Mouse (Mus musculus): ENCODE data around the gene Tspo2. TPM values are rescaled to one million over a fixed set of nuclear protein-coding genes. Genes with fewer than 3 reads are reported as not detected.

The Tspo2 gene
- 0.29 TPM in 1 of 2 replicates, not detected in the other for polyA plus RNA-seq (2012; rRNA removed)

GRCm38 (mm10) chr17:48451353-48451675, at the start of gene Tspo2:
TSS of gene Tspo2 (minus strand) at chr17:48451522.
- TF ChIP-seq POLR2A (IDR thresholded peaks at IDR 0.05; ENCODE audit: extremely low read depth, insufficient read depth, low read length) (no peak), CTCF (IDR thresholded peaks at IDR 0.05; ENCODE audit: extremely low read depth, insufficient read depth, low read length) (no peak)
- Histone ChIP-seq H3K4me3 (ENCODE audit: insufficient read depth, low read length) (no peak within 1 kb of the TSS), H3K27ac (ENCODE audit: insufficient read depth, low read length) (no peak within 1 kb of the TSS), H3K4me1 (ENCODE audit: control insufficient read depth, insufficient read depth, low read length) (no peaks in the 10 kb centered on the region)

DNA sequence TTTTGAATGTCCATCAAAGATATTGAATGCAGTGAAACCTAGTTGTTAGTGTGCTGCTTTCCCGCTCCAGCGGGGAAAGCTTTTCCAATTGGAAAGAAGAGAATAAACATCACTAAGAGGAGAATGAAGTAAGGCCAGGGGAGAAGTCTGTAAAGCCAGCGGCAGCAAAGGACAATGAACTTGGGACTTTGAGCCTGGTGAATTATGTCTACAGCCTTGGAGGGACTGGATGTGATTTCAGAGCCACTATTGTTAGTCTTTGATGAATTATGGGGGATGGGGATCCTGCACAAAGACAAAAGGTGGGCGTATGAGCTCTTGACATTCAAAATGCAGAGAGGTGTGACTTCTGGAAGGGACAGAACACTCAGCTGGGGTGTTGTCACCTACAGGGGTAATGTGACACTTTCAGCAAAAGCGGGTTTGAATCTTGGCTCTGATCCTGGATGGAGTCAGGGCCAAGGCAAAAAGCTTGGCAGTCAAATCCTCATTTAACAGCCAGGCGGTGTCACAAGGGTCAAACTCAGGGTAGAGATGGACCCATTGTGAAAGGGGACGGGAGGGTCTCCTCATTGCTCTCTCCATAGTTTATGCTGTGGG, 49.6 kb upstream of the Tspo2 start:
- Histone ChIP-seq H3K27ac (ENCODE audit: insufficient read depth, low read length) (no peak overlapping the region), H3K4me3 (ENCODE audit: insufficient read depth, low read length) (no peak overlapping the region), H3K4me1 (ENCODE audit: control insufficient read depth, insufficient read depth, low read length) (peaks cover 2% of the 10 kb centered on the region; the same call in 1 of the 2 replicates)
- TF ChIP-seq CTCF (IDR thresholded peaks at IDR 0.05; ENCODE audit: extremely low read depth, insufficient read depth, low read length) (no peak), POLR2A (IDR thresholded peaks at IDR 0.05; ENCODE audit: extremely low read depth, insufficient read depth, low read length) (no peak)

DNA sequence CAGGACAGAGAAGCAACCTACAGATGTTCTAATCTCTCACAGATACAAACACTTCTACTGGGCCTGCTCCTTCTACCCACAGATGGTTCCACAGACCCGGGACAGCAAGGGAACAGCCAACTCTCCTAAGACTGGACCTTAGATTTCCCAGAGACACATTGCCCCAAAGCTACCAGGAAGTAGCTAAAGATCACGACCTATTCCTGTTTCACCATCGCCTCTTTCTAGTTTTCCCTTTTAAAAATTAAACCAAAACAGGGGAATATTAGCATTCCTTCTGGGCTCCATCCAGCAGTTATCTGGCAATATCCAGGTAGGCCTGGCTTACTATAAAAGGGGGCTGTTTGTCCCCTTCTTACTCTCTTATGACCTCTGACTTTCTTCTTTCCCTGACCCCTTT, 46.7 kb upstream of the Tspo2 start:
- TF ChIP-seq CTCF (IDR thresholded peaks at IDR 0.05; ENCODE audit: extremely low read depth, insufficient read depth, low read length) (no peak), POLR2A (IDR thresholded peaks at IDR 0.05; ENCODE audit: extremely low read depth, insufficient read depth, low read length) (no peak)
- H3K4me3 ChIP-seq (ENCODE audit: insufficient read depth, low read length): no peak overlapping the region
- H3K27ac ChIP-seq (ENCODE audit: insufficient read depth, low read length): no peak overlapping the region
- no peaks in the 10 kb centered on the region for H3K4me1 ChIP-seq (ENCODE audit: control insufficient read depth, insufficient read depth, low read length)

DNA sequence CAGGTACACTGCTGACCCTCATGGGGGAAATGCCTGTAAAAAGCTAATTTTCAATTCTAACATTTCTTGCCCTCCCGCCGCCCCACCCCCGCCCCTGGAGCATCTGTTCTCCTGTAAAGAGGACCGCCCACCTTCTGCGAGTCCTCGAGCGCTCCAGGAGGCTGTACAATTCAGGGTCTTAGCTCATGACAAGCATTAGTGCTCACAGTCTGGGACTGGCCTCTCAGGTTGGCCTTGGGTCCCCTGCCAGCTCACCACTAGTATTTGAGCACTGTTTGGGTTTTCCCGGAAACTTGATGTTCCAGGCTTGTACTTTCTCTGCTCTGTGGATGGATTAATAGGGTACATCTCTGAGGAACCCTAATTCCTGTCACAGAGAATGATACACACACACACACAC, 42.7 kb upstream of the Tspo2 start:
- H3K27ac ChIP-seq (ENCODE audit: insufficient read depth, low read length): no peak overlapping the region
- peaks cover 4% of the 10 kb centered on the region for H3K4me1 ChIP-seq (ENCODE audit: control insufficient read depth, insufficient read depth, low read length)
- TF ChIP-seq POLR2A (IDR thresholded peaks at IDR 0.05; ENCODE audit: extremely low read depth, insufficient read depth, low read length) (no peak), CTCF (IDR thresholded peaks at IDR 0.05; ENCODE audit: extremely low read depth, insufficient read depth, low read length) (no peak)
- no peak overlapping the region for H3K4me3 ChIP-seq (ENCODE audit: insufficient read depth, low read length)

DNA sequence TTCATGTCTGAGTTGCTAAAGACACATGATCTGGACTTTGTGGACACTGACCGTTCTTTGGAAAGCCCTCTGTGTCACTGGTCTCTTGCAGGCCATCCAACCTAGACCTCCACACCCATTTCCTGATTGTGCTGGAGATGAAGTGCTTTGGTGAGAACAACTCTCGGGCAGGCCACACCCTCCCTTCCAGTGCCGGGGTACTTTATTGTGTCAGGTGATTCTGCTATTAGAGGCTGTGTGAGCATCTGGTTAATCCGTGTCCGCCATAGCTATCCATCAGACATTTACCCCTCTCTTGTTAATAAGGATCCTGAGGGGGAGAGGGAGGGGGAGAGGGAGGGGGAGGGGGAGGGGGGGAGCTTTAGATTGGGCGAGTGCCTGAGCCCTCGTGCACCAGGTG, 42.3 kb upstream of the Tspo2 start:
- Histone ChIP-seq H3K27ac (ENCODE audit: insufficient read depth, low read length) (no peak overlapping the region), H3K4me3 (ENCODE audit: insufficient read depth, low read length) (no peak overlapping the region), H3K4me1 (ENCODE audit: control insufficient read depth, insufficient read depth, low read length) (peaks cover 4% of the 10 kb centered on the region)
- TF ChIP-seq POLR2A (IDR thresholded peaks at IDR 0.05; ENCODE audit: extremely low read depth, insufficient read depth, low read length): no peak
- TF ChIP-seq CTCF (IDR thresholded peaks at IDR 0.05; ENCODE audit: extremely low read depth, insufficient read depth, low read length): no peak

- Histone ChIP-seq H3K27ac (ENCODE audit: insufficient read depth, low read length) (no peak overlapping the region), H3K4me1 (ENCODE audit: control insufficient read depth, insufficient read depth, low read length) (peaks cover 4% of the 10 kb centered on the region), H3K4me3 (ENCODE audit: insufficient read depth, low read length) (no peak overlapping the region)
- TF ChIP-seq POLR2A (IDR thresholded peaks at IDR 0.05; ENCODE audit: extremely low read depth, insufficient read depth, low read length) (no peak), CTCF (IDR thresholded peaks at IDR 0.05; ENCODE audit: extremely low read depth, insufficient read depth, low read length) (no peak)
Observed at GRCm38 (mm10) chr17:48492621-48493020, 41.3 kb upstream of the Tspo2 start.

DNA sequence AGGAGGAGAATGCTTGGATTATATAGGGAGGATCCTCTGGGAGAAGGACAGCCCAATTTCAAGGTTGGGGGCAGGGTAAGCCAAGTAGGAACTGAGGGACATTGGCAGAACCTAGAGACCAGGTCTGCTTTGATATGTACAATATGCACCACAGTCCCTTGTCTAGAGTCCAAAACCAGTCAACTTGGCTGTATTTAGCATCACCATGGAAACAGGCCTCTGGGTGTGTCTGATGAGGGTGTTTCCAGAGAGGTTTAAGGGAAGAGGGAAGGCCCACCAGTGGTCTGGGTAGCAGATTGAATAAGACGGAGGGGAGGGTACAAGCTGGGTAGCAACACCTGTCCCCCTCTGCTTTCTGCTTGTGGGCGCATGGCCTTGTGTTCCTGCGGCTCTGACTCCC, 38.1 kb upstream of the Tspo2 start:
- TF ChIP-seq POLR2A (IDR thresholded peaks at IDR 0.05; ENCODE audit: extremely low read depth, insufficient read depth, low read length): no peak
- Histone ChIP-seq H3K4me3 (ENCODE audit: insufficient read depth, low read length) (no peak overlapping the region), H3K27ac (ENCODE audit: insufficient read depth, low read length) (no peak overlapping the region), H3K4me1 (ENCODE audit: control insufficient read depth, insufficient read depth, low read length) (peaks cover 4% of the 10 kb centered on the region)

DNA sequence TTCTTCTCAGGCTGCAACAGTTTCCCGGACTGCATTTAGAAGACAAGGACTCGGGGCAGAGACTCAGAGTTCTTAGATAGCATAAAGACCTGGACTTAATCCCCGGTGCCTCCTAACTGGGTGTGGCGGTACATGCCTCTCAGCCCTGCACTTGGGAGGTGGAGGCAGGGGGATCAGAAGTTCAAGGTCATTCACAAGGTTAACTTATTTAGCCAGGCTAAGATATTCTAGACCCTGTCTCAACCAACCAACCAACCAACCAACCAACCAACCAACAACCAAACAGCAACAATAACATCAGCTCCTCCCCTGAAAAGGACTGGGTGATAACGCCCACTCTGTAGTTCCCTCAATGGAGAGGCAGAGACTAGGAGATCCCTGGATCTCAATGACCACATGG, 32.9 kb upstream of the Tspo2 start:
- no peak for TF ChIP-seq POLR2A (IDR thresholded peaks at IDR 0.05; ENCODE audit: extremely low read depth, insufficient read depth, low read length)
- Histone ChIP-seq H3K27ac (ENCODE audit: insufficient read depth, low read length) (no peak overlapping the region), H3K4me3 (ENCODE audit: insufficient read depth, low read length) (no peak overlapping the region), H3K4me1 (ENCODE audit: control insufficient read depth, insufficient read depth, low read length) (no peaks in the 10 kb centered on the region)

DNA sequence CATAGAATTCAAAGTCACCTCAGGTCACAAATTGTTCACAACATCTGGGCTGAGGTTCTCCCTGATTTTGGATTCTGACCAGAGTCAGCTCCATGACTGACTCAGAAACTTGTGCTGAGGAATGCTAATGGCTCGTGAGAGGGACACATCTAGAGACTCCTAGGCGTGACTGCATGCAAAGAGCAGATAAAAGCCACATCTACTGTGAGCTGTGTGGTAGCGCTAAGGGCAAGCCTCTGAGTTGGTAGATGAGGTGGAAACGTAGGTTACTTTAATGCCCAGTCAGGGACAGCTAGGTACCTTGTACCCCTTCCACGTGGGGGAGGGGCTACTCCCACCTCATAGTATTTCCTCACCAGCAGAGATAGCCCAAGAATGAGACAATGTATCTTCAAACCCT, 32.4 kb upstream of the Tspo2 start:
- H3K4me1 ChIP-seq (ENCODE audit: control insufficient read depth, insufficient read depth, low read length): no peaks in the 10 kb centered on the region
- TF ChIP-seq CTCF (IDR thresholded peaks at IDR 0.05; ENCODE audit: extremely low read depth, insufficient read depth, low read length) (no peak), POLR2A (IDR thresholded peaks at IDR 0.05; ENCODE audit: extremely low read depth, insufficient read depth, low read length) (no peak)

GRCm38 (mm10) chr17:48479952-48480351, 28.6 kb upstream of the Tspo2 start:
- Histone ChIP-seq H3K27ac (ENCODE audit: insufficient read depth, low read length) (no peak overlapping the region), H3K4me1 (ENCODE audit: control insufficient read depth, insufficient read depth, low read length) (no peaks in the 10 kb centered on the region)
- TF ChIP-seq CTCF (IDR thresholded peaks at IDR 0.05; ENCODE audit: extremely low read depth, insufficient read depth, low read length): no peak
- no peak for TF ChIP-seq POLR2A (IDR thresholded peaks at IDR 0.05; ENCODE audit: extremely low read depth, insufficient read depth, low read length)

More for the DNA sequence above, 32.4 kb upstream of the Tspo2 start:
- Histone ChIP-seq H3K4me3 (ENCODE audit: insufficient read depth, low read length) (no peak overlapping the region), H3K27ac (ENCODE audit: insufficient read depth, low read length) (no peak overlapping the region)

More at GRCm38 (mm10) chr17:48479952-48480351, 28.6 kb upstream of the Tspo2 start:
- no peak overlapping the region for H3K4me3 ChIP-seq (ENCODE audit: insufficient read depth, low read length)

All from cortical plate, adult 2 months (tissue).